Mouse (Mus musculus) MEL (cell line): ENCODE measurements at regions not wholly inside any gene's neighbourhood (a gene's known extent, or its start where the extent isn't known, plus 50 kb on each side); places are given as distances from the start of the nearest gene placed in this dataset.

ENCODE experiments used
- BHLHE40 ChIP-seq: IDR thresholded peaks from 2 replicates; pipeline ENCODE4 v1.6.1; 2012; ENCODE audit warnings: low read depth, mild to moderate bottlenecking, inconsistent platforms, low read length, improper control_type of control experiment, borderline replicate concordance
- CTCF ChIP-seq, 3 experiments: IDR thresholded peaks in 2 of 3; conservative IDR thresholded peaks in 1 of 3; 2 replicates each; pipeline ENCODE4 v1.5.1; 2011 to 2012; ENCODE audit warnings: low read length in 3 of 3, low read depth in 2 of 3, mild to moderate bottlenecking in 2 of 3, improper control_type of control experiment in 1 of 3, inconsistent platforms in 1 of 3, mixed read lengths in 1 of 3, moderate library complexity in 1 of 3; ENCODE audit not compliant: control insufficient read depth in 1 of 3, insufficient read depth in 1 of 3, poor library complexity in 1 of 3, severe bottlenecking in 1 of 3
- E2F4 ChIP-seq: IDR thresholded peaks from 2 replicates; pipeline ENCODE4 v1.6.1; 2011; ENCODE audit warnings: low read depth, low read length, improper control_type of control experiment, borderline replicate concordance
- EP300 ChIP-seq, 2 experiments: IDR thresholded peaks; 2 replicates each; pipeline ENCODE4 v1.6.1; 2011; ENCODE audit warnings: improper control_type of control experiment in 2 of 2, low read length in 2 of 2, low read depth in 1 of 2, mild to moderate bottlenecking in 1 of 2
- HCFC1 ChIP-seq: IDR thresholded peaks from 2 replicates; pipeline ENCODE4 v1.6.1; 2012; ENCODE audit warnings: low read depth, mild to moderate bottlenecking, inconsistent platforms, low read length, improper control_type of control experiment, moderate library complexity
- JUND ChIP-seq: IDR thresholded peaks from 2 replicates; pipeline ENCODE4 v1.6.1; 2011; ENCODE audit warnings: low read depth, mild to moderate bottlenecking, improper control_type of control experiment, low read length
- MAX ChIP-seq: IDR thresholded peaks from 2 replicates; pipeline ENCODE4 v1.6.1; 2011; ENCODE audit warnings: low read length, improper control_type of control experiment
- MEF2A ChIP-seq: IDR thresholded peaks from 2 replicates; pipeline ENCODE4 v1.6.1; 2014; ENCODE audit warnings: low read depth, mild to moderate bottlenecking, inconsistent platforms, low read length, improper control_type of control experiment; ENCODE audit not compliant: poor library complexity, insufficient replicate concordance, severe bottlenecking; ENCODE audit errors: extremely low read depth
- NRF1 ChIP-seq: IDR thresholded peaks from 2 replicates; pipeline ENCODE4 v1.6.1; 2014; ENCODE audit warnings: low read depth, mild to moderate bottlenecking, inconsistent platforms, low read length, improper control_type of control experiment, moderate library complexity; ENCODE audit not compliant: poor library complexity, insufficient read depth, severe bottlenecking
- POLR2A ChIP-seq, 2 experiments: IDR thresholded peaks; 2 replicates each; pipeline ENCODE4 v1.6.1; 2011 to 2012; ENCODE audit warnings: low read length in 2 of 2, mild to moderate bottlenecking in 2 of 2, control low read depth in 1 of 2, improper control_type of control experiment in 1 of 2, low read depth in 1 of 2, moderate library complexity in 1 of 2; ENCODE audit not compliant: control insufficient read depth in 1 of 2, insufficient read depth in 1 of 2, poor library complexity in 1 of 2
- SMC3 ChIP-seq: IDR thresholded peaks from 2 replicates; pipeline ENCODE4 v1.6.1; 2011; ENCODE audit warnings: low read depth, low read length, improper control_type of control experiment
- ZC3H11A ChIP-seq: IDR thresholded peaks from 2 replicates; pipeline ENCODE4 v1.6.1; 2012; ENCODE audit warnings: low read depth, mild to moderate bottlenecking, inconsistent platforms, low read length, improper control_type of control experiment
- ZKSCAN1 ChIP-seq: IDR thresholded peaks from 2 replicates; pipeline ENCODE4 v1.6.1; 2012; ENCODE audit warnings: low read depth, mild to moderate bottlenecking, inconsistent platforms, low read length, improper control_type of control experiment, moderate library complexity
- ZMIZ1 ChIP-seq: IDR thresholded peaks from 2 replicates; pipeline ENCODE4 v1.6.1; 2012; ENCODE audit warnings: low read depth, mild to moderate bottlenecking, inconsistent platforms, low read length, improper control_type of control experiment, moderate library complexity

GRCm38 (mm10) chr12:98069110-98069509 lies 190.1 kb downstream of the Galc start:
- TF ChIP-seq POLR2A (IDR thresholded peaks at IDR 0.05; ENCODE audit: control insufficient read depth in 1 of 2, insufficient read depth in 1 of 2, low read depth in 1 of 2, low read length in 2 of 2, poor library complexity in 1 of 2) (no peak), EP300 (IDR thresholded peaks at IDR 0.05; ENCODE audit: low read depth in 1 of 2, low read length in 2 of 2) (no peak), E2F4 (no peak), JUND (no peak), MEF2A (no peak), HCFC1 (no peak), NRF1 (no peak), SMC3 (no peak), MAX (no peak), CTCF (IDR thresholded peaks at IDR 0.05 in 2 of 3, conservative IDR thresholded peaks at IDR 0.05 in 1 of 3; ENCODE audit: control insufficient read depth in 1 of 3, insufficient read depth in 1 of 3, low read depth in 2 of 3, low read length in 3 of 3, poor library complexity in 1 of 3, severe bottlenecking in 1 of 3) (no peak), ZKSCAN1 (no peak), ZC3H11A (no peak), ZMIZ1 (no peak), BHLHE40 (no peak)
